Mouse (Mus musculus): ENCODE data around the gene Tdrd9. TPM values are rescaled to one million over a fixed set of nuclear protein-coding genes. Genes with fewer than 3 reads are reported as not detected.

Tdrd9 gene
- 0.52 and 0.80 TPM in 2 replicates for polyA plus RNA-seq (2012; rRNA removed)

DNA sequence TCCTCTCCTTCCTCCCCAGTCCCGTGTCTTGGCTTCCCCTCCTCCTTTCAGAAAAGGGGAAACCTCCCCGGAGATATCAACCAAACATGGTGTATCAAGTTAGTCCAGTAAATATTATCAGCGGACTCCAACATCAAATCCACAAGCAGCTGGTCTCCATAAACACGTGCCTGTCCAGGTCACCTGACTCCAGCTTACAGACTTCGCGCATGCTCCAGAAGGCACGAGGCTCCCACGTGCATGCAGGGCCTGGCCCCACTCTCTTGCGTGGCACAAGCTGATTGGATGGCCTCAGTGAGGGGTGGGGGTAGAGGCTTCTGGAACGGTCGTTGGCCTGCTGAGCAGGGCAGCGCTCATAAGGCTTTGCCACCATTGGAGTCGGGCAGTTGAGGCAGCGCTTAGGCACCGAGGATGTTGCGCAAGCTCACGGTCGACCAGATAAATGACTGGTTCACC, at the start of gene Tdrd9:
TSS of gene Tdrd9 (plus strand) at position 329 of the 456 bp plus-strand sequence.

DNA sequence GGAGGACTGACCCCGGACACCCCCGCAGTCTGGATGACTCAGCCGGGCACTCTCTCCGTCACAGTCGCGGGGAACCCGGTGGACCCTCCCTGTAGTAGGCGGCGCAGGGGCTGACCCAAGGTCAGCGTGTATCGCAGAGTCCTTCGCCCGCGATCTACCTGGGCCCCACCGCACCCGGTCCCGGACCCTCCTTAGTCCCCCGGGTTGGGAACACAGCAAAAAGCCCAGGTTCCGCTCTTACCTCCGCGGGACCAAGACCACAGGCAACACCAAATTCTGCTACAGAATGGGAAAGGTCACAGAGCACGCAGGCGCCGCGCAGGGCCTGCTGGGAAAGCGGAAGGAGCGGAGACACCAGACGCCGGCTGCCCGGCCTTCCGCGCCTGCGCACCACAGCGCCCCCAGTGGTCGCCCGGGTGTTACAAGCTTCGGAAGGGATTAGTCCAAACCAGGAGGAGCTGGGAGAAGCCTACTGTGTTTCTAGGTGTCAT, 4.6 kb upstream of the Tdrd9 start, which contains the start of gene Atp5mpl:
TSS of gene Atp5mpl (minus strand) at position 295 of the 491 bp plus-strand sequence.

DNA sequence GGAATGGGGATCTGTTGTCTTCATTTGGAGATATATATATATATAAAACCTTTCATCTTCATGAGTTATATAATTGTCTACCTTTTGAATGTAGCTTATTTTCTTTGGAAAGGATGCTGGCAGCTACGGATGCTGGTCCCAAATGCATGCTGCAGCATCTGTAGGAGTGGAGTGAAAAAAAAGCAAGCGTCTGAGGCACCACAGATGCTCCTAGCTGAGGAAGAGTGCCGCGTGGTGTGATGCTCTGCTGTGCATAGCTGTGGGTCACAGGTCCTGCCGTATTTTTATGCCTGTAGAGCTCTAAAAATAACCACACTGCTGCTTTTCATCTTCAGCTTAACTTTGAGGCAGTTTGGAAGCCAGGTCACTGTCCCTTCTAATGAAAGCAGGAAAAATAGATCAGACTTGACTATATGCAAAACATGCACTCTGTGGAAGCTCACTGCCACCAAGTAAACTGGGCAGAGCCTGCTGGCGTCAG, 9.6 kb downstream of the Tdrd9 start, which contains the start of gene Rd3l:
TSS of gene Rd3l (minus strand) at position 431 of the 481 bp plus-strand sequence.

DNA sequence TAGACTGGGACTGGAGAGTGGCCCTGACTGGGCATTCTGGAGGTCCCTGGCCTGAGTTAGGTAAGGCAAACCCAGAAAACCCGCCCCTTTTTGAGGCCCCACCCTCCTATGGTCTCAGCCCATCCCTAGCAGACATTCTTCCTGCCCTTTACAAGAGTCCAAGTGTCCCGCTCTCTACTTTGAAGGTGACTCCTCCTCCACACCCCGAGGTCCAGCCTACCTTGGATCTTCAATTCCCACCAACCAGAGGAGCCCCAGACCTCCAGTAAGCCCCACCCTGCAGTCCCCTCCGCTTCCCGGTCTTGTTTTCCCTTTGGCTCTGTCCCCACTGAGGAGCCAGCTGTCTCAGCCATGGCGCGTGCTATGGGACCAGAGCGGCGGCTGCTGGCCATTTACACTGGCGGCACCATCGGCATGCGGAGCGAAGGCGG, 135.2 kb downstream of the Tdrd9 start, which contains the start of gene Aspg:
TSS of gene Aspg (plus strand) at position 139 of the 431 bp plus-strand sequence.

Other genes with a start within 250 kb of the Tdrd9 start
- gene Klc1, start 212.7 kb upstream of the Tdrd9 start, polyA plus RNA-seq (2012; rRNA removed) = 610 TPM in 2 replicates
- 9.4 and 11.8 TPM in 2 replicates for gene Xrcc3, start 157.7 kb upstream of the Tdrd9 start, polyA plus RNA-seq (2012; rRNA removed)
- 33.6 and 45.1 TPM in 2 replicates for gene Zfyve21, start 157.4 kb upstream of the Tdrd9 start, polyA plus RNA-seq (2012; rRNA removed)
- 21.7 and 25.5 TPM in 2 replicates for gene Ppp1r13b, start 63.4 kb upstream of the Tdrd9 start, polyA plus RNA-seq (2012; rRNA removed)
- 265 and 268 TPM in 2 replicates for gene Atp5mpl, start 4.6 kb upstream of the Tdrd9 start, polyA plus RNA-seq (2012; rRNA removed)
- gene Rd3l, start 9.8 kb downstream of the Tdrd9 start, polyA plus RNA-seq (2012; rRNA removed) = not detected in 2 replicates
- 0.98 and 2.2 TPM in 2 replicates for gene Aspg, start 135.1 kb downstream of the Tdrd9 start, polyA plus RNA-seq (2012; rRNA removed)
- gene Kif26a, start 174.6 kb downstream of the Tdrd9 start, polyA plus RNA-seq (2012; rRNA removed) = 26.9 and 36.5 TPM in 2 replicates